Mouse (Mus musculus) embryonic facial prominence, embryonic 10.5 days (tissue): Measurements from ENCODE around the gene Hoxd9. TPM values are rescaled to one million over a fixed set of nuclear protein-coding genes. Genes with fewer than 3 reads are reported as not detected.

ENCODE experiments used
- DNase-seq: peaks from one replicate; pipeline ENCODE4 v3.0.0-alpha.2; 2017; ENCODE audit warnings: low spot score
- H3K27ac ChIP-seq: fragments of 300-500 bp; sonication (generic); replicated peaks from 2 replicates; pipeline ENCODE4 v1.5.1; 2016; ENCODE audit warnings: mild to moderate bottlenecking
- H3K27me3 ChIP-seq: fragments of 300-500 bp; sonication (generic); replicated peaks from 2 replicates; pipeline ENCODE4 v1.6.1; 2016; ENCODE audit warnings: low read depth, mild to moderate bottlenecking; ENCODE audit not compliant: poor library complexity, severe bottlenecking
- H3K36me3 ChIP-seq: fragments of 300-500 bp; sonication (generic); replicated peaks from 2 replicates; pipeline ENCODE4 v1.6.1; 2016; ENCODE audit warnings: mild to moderate bottlenecking, moderate library complexity
- H3K4me1 ChIP-seq: fragments of 300-500 bp; sonication (generic); 2 replicates; pipeline ENCODE4 v1.6.1; 2016
- H3K4me3 ChIP-seq: fragments of 300-500 bp; sonication (generic); 2 replicates; pipeline ENCODE4 v1.5.1; 2016; ENCODE audit warnings: mild to moderate bottlenecking, moderate library complexity
- H3K9me3 ChIP-seq: fragments of 300-500 bp; sonication (generic); 2 replicates; pipeline ENCODE4 v1.6.1; 2016; ENCODE audit warnings: mild to moderate bottlenecking
- WGBS: fragments of 180-500 bp; shearing (Covaris S2); methylation state at CpG from one replicate; pipeline ENCODE4 v1.1.7; 2016; 5-methylcytosine and 5-hydroxymethylcytosine counted together
- polyA plus RNA-seq: library from polyadenylated mRNA; unstranded; fragments of >200 nt; fragmentation: Nextera tagmentation; extraction: Ambion mirVana; gene quantifications from 2 replicates; pipeline ENCODE4 v1.2.1, GENCODE M21; 2016

The Hoxd9 gene
- polyA plus RNA-seq, 1 experiment from 2014 or later: not detected

- under 1% methylated on average over 78 of the region's 78 CpGs for WGBS
- Histone ChIP-seq H3K27ac (no peak overlapping the region), H3K36me3 (no peaks in the 10 kb centered on the region), H3K4me1 (peaks cover 17% of the 10 kb centered on the region), H3K9me3 (no peaks in the 10 kb centered on the region), H3K4me3 (peak overlapping the region; percentile 39), H3K27me3 (peaks cover 100% of the 10 kb centered on the region)
- peak; percentile 68 for DNase-seq
Measured at GRCm38 (mm10) chr2:74681594-74682531, 15.7 kb upstream of the Hoxd9 start.

GRCm38 (mm10) chr2:74682796-74683195, 14.7 kb upstream of the Hoxd9 start:
- Histone ChIP-seq H3K4me3 (peak overlapping the region; percentile 39), H3K4me1 (peaks cover 17% of the 10 kb centered on the region), H3K27me3 (peaks cover 100% of the 10 kb centered on the region), H3K36me3 (no peaks in the 10 kb centered on the region), H3K27ac (no peak overlapping the region), H3K9me3 (no peaks in the 10 kb centered on the region)
- DNase-seq: no peak
- under 1% methylated on average over 51 of the region's 51 CpGs for WGBS

GRCm38 (mm10) chr2:74683471-74683951, 14.0 kb upstream of the Hoxd9 start:
- Histone ChIP-seq H3K27ac (no peak overlapping the region), H3K36me3 (no peaks in the 10 kb centered on the region), H3K4me1 (peaks cover 17% of the 10 kb centered on the region), H3K4me3 (no peak overlapping the region), H3K9me3 (no peaks in the 10 kb centered on the region), H3K27me3 (peaks cover 100% of the 10 kb centered on the region)
- peak; percentile 59 for DNase-seq
- WGBS: under 1% methylated on average over 18 of the region's 18 CpGs

GRCm38 (mm10) chr2:74684106-74684505, 13.4 kb upstream of the Hoxd9 start:
- Histone ChIP-seq H3K4me3 (no peak overlapping the region), H3K36me3 (no peaks in the 10 kb centered on the region), H3K4me1 (peaks cover 17% of the 10 kb centered on the region), H3K27me3 (peaks cover 100% of the 10 kb centered on the region), H3K27ac (no peak overlapping the region), H3K9me3 (no peaks in the 10 kb centered on the region)
- peak; percentile 43 for DNase-seq
- 2% methylated on average over 12 of the region's 12 CpGs for WGBS

GRCm38 (mm10) chr2:74685059-74685603, 12.4 kb upstream of the Hoxd9 start:
- H3K4me3 ChIP-seq: no peak overlapping the region

GRCm38 (mm10) chr2:74686301-74686987, 11.1 kb upstream of the Hoxd9 start:
- H3K27me3 ChIP-seq: peaks cover 100% of the 10 kb centered on the region
- H3K36me3 ChIP-seq: no peaks in the 10 kb centered on the region
- H3K4me1 ChIP-seq: peaks cover 20% of the 10 kb centered on the region
- 4% methylated on average over 17 of the region's 17 CpGs for WGBS
- H3K9me3 ChIP-seq: no peaks in the 10 kb centered on the region
- H3K27ac ChIP-seq: no peak overlapping the region
- no peak overlapping the region for H3K4me3 ChIP-seq
- peak; percentile 80 for DNase-seq

More at GRCm38 (mm10) chr2:74685059-74685603, 12.4 kb upstream of the Hoxd9 start:
- no peaks in the 10 kb centered on the region for H3K36me3 ChIP-seq
- DNase-seq: peak; percentile 14
- 8% methylated on average over 4 of the region's 4 CpGs for WGBS
- no peak overlapping the region for H3K27ac ChIP-seq
- H3K9me3 ChIP-seq: no peaks in the 10 kb centered on the region
- H3K27me3 ChIP-seq: peaks cover 100% of the 10 kb centered on the region
- peaks cover 17% of the 10 kb centered on the region for H3K4me1 ChIP-seq

GRCm38 (mm10) chr2:74686988-74687697, 10.4 kb upstream of the Hoxd9 start:
- under 1% methylated on average over 27 of the region's 27 CpGs for WGBS
- DNase-seq: peak; percentile 54
- H3K27ac ChIP-seq: no peak overlapping the region
- H3K9me3 ChIP-seq: no peaks in the 10 kb centered on the region
- no peak overlapping the region for H3K4me3 ChIP-seq
- no peaks in the 10 kb centered on the region for H3K36me3 ChIP-seq
- H3K27me3 ChIP-seq: peaks cover 100% of the 10 kb centered on the region
- H3K4me1 ChIP-seq: peaks cover 17% of the 10 kb centered on the region

GRCm38 (mm10) chr2:74687698-74688555, 9.6 kb upstream of the Hoxd9 start:
- peaks cover 100% of the 10 kb centered on the region for H3K27me3 ChIP-seq
- DNase-seq: peak; percentile 62
- no peak overlapping the region for H3K27ac ChIP-seq
- H3K36me3 ChIP-seq: no peaks in the 10 kb centered on the region
- WGBS: under 1% methylated on average over 31 of the region's 31 CpGs
- H3K4me1 ChIP-seq: peaks cover 9% of the 10 kb centered on the region
- no peaks in the 10 kb centered on the region for H3K9me3 ChIP-seq
- H3K4me3 ChIP-seq: no peak overlapping the region

GRCm38 (mm10) chr2:74688795-74689573, 8.5 kb upstream of the Hoxd9 start:
- Histone ChIP-seq H3K4me1 (peaks cover 7% of the 10 kb centered on the region), H3K27ac (no peak overlapping the region), H3K9me3 (no peaks in the 10 kb centered on the region), H3K36me3 (no peaks in the 10 kb centered on the region), H3K27me3 (peaks cover 100% of the 10 kb centered on the region), H3K4me3 (no peak overlapping the region)
- WGBS: 4% methylated on average over 12 of the region's 12 CpGs
- DNase-seq: peak; percentile 52

- H3K4me1 ChIP-seq: peaks cover 7% of the 10 kb centered on the region
- no peaks in the 10 kb centered on the region for H3K9me3 ChIP-seq
- under 1% methylated on average over 24 of the region's 24 CpGs for WGBS
- no peaks in the 10 kb centered on the region for H3K36me3 ChIP-seq
- no peak overlapping the region for H3K27ac ChIP-seq
- no peak overlapping the region for H3K4me3 ChIP-seq
- DNase-seq: peak; percentile 69
- H3K27me3 ChIP-seq: peaks cover 100% of the 10 kb centered on the region
Measured at GRCm38 (mm10) chr2:74689574-74690337, 7.8 kb upstream of the Hoxd9 start.
